Mouse (Mus musculus) embryonic facial prominence, embryonic 15.5 days (tissue): ENCODE data around the gene Cma1. TPM values are rescaled to one million over a fixed set of nuclear protein-coding genes. Genes with fewer than 3 reads are reported as not detected.

Source experiments
- ATAC-seq: fragments of 200-750 bp; cut with Nextera tagmentation; 2 replicates; pipeline ENCODE4 v1.8.0; 2017; ENCODE audit warnings: low read depth, moderate TSS enrichment; ENCODE audit not compliant: insufficient number of reproducible peaks, low FRiP score, low TSS enrichment
- H3K27ac ChIP-seq: fragments of 300-500 bp; sonication (generic); replicated peaks from 2 replicates; pipeline ENCODE4 v1.5.1; 2015; ENCODE audit warnings: mild to moderate bottlenecking, inconsistent platforms
- H3K27me3 ChIP-seq: fragments of 300-500 bp; sonication (generic); 2 replicates; pipeline ENCODE4 v1.6.1; 2015; ENCODE audit warnings: inconsistent platforms
- H3K36me3 ChIP-seq: fragments of 300-500 bp; sonication (generic); 2 replicates; pipeline ENCODE4 v1.6.1; 2015; ENCODE audit warnings: mild to moderate bottlenecking, inconsistent platforms
- H3K4me1 ChIP-seq: fragments of 300-500 bp; sonication (generic); 2 replicates; pipeline ENCODE4 v1.6.1; 2015; ENCODE audit warnings: inconsistent platforms
- H3K4me2 ChIP-seq: fragments of 300-500 bp; sonication (generic); replicated peaks from 2 replicates; pipeline ENCODE4 v1.6.1; 2015; ENCODE audit warnings: mild to moderate bottlenecking, inconsistent platforms
- H3K4me3 ChIP-seq: fragments of 300-500 bp; sonication (generic); replicated peaks from 2 replicates; pipeline ENCODE4 v1.5.1; 2015; ENCODE audit warnings: mild to moderate bottlenecking, inconsistent platforms
- H3K9ac ChIP-seq: fragments of 300-500 bp; sonication (generic); 2 replicates; pipeline ENCODE4 v1.6.1; 2015; ENCODE audit warnings: inconsistent platforms
- H3K9me3 ChIP-seq: fragments of 300-500 bp; sonication (generic); replicated peaks from 2 replicates; pipeline ENCODE4 v1.6.1; 2016; ENCODE audit warnings: inconsistent platforms
- WGBS: fragments of 180-500 bp; shearing (Covaris S2); methylation state at CpG from one replicate; pipeline ENCODE4 v1.1.7; 2015; 5-methylcytosine and 5-hydroxymethylcytosine counted together
- polyA plus RNA-seq: library from polyadenylated mRNA; unstranded; fragments of >200 nt; fragmentation: Nextera tagmentation; extraction: Ambion mirVana; gene quantifications from 2 replicates; pipeline ENCODE4 v1.2.1, GENCODE M21; 2015

Gene Cma1
- polyA plus RNA-seq, 1 experiment from 2014 or later: 320 TPM

GRCm38 (mm10) chr14:55922475-55923232, 21.8 kb downstream of the Cma1 start:
- Histone ChIP-seq H3K4me1 (0 out of 2 replicates have a peak, but pooled peaks cover 9% of the 10 kb centered on the region), H3K9ac (no peak overlapping the region), H3K36me3 (no peaks in the 10 kb centered on the region), H3K4me3 (no peak overlapping the region), H3K9me3 (no peaks in the 10 kb centered on the region), H3K27ac (no peak overlapping the region), H3K4me2 (no peak overlapping the region), H3K27me3 (no peaks in the 10 kb centered on the region)
- ATAC-seq: no peak
- 72% methylated on average over 7 of the region's 7 CpGs for WGBS

DNA sequence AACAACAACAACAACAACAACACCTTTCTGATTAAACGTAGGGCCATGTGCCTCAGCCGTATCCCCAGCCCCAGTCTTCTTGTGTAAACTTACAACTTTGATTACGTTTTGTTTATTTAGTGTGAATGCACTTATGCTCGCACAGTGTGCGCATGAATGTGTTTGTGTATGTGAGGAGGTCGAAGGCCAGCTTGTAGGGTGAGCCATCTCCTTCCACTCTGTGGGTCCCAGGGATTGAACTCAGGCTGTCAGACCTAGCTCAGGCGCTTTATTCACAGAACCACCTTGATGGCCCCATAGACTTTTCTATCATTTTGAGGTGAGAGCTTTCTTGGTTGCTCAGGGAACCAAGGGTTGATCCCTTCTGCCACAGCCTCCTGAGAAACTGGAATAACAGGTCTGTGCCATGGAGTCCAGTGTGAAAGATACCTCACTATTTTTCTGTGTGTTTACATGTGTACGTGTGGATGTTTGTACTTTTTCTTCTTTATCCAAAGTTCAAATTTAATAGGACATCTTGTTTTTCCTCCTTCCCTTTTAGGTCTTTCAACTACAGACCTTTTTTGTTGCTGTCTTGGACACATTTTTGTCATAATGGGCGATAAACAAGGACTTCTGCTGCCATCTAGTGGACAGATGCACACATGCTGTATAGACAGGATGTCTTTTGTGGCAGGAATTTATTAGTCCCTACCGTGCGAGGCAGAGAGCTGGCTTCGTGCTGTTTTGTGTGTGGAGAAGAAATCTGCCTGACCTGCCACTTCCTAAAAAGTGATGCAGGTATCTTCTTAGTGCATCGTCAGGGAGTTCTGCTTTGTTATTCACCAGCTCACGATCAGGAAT, 26.0 kb downstream of the Cma1 start:
- ATAC-seq: peak; percentile 77; the same call in 1 of the 2 replicates
- Histone ChIP-seq H3K9ac (no peak overlapping the region), H3K27me3 (no peaks in the 10 kb centered on the region), H3K4me3 (no peak overlapping the region), H3K4me1 (0 out of 2 replicates have a peak, but pooled peaks cover 9% of the 10 kb centered on the region), H3K4me2 (no peak overlapping the region), H3K27ac (no peak overlapping the region), H3K36me3 (no peaks in the 10 kb centered on the region), H3K9me3 (no peaks in the 10 kb centered on the region)
- 34% methylated on average over 14 of the region's 14 CpGs for WGBS

GRCm38 (mm10) chr14:55913406-55913805, 31.1 kb downstream of the Cma1 start:
- 37% methylated on average over 4 of the region's 4 CpGs for WGBS
- Histone ChIP-seq H3K27me3 (no peaks in the 10 kb centered on the region), H3K4me1 (0 out of 2 replicates have a peak, but pooled peaks cover 2% of the 10 kb centered on the region), H3K4me2 (no peak overlapping the region), H3K27ac (no peak overlapping the region), H3K36me3 (no peaks in the 10 kb centered on the region), H3K4me3 (no peak overlapping the region), H3K9me3 (no peaks in the 10 kb centered on the region), H3K9ac (no peak overlapping the region)
- no peak for ATAC-seq

DNA sequence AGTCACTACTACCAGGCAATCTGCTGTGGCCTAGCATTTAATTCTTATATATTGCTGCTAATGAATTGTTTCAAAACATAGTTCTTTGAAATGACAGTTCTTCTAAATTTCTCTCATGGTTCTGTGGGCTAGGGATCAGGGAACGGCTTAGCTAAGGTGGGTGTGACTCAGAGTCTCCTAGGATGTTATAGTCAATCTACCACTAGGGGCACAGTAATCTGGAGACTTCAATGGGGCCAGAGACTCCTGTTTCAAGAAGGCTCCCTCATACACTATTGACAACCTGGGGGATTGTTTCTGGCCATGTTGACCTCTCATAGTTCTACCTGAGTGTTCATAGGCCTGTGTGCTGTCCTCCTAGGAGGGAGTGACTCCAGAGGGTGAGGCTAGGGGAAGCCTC, 39.0 kb downstream of the Cma1 start:
- Histone ChIP-seq H3K36me3 (no peaks in the 10 kb centered on the region), H3K27ac (no peak overlapping the region), H3K27me3 (no peaks in the 10 kb centered on the region), H3K9me3 (no peaks in the 10 kb centered on the region), H3K4me1 (peaks cover 8% of the 10 kb centered on the region), H3K4me2 (no peak overlapping the region), H3K4me3 (no peak overlapping the region), H3K9ac (no peak overlapping the region)
- ATAC-seq: no peak
- WGBS: 20% methylated on average over 1 of the region's 1 CpGs

DNA sequence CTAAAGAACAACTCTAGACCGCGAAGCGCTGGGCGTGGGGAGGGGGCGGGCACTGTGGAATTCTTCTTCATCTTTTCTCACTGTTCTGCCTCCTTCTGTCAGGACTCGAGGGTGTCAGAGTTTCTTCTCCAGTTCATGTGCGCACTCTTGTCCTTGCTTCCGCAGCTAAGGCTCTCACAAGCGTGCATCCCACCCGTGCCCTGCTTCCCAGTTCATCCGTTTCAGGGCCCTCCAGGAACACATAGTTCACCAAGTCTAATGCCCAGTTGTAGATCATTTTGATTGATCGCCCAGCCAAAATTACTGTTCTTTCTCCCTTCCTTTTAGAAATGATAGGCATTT, 44.1 kb downstream of the Cma1 start:
- Histone ChIP-seq H3K36me3 (peaks cover 31% of the 10 kb centered on the region), H3K9ac (peak overlapping the region; percentile 66), H3K4me2 (peak overlapping the region; percentile 88), H3K9me3 (no peaks in the 10 kb centered on the region), H3K4me1 (peaks cover 19% of the 10 kb centered on the region), H3K4me3 (peak overlapping the region; percentile 57), H3K27me3 (no peaks in the 10 kb centered on the region), H3K27ac (peak overlapping the region; percentile 89)
- ATAC-seq: no peak
- WGBS: 8% methylated on average over 12 of the region's 12 CpGs

DNA sequence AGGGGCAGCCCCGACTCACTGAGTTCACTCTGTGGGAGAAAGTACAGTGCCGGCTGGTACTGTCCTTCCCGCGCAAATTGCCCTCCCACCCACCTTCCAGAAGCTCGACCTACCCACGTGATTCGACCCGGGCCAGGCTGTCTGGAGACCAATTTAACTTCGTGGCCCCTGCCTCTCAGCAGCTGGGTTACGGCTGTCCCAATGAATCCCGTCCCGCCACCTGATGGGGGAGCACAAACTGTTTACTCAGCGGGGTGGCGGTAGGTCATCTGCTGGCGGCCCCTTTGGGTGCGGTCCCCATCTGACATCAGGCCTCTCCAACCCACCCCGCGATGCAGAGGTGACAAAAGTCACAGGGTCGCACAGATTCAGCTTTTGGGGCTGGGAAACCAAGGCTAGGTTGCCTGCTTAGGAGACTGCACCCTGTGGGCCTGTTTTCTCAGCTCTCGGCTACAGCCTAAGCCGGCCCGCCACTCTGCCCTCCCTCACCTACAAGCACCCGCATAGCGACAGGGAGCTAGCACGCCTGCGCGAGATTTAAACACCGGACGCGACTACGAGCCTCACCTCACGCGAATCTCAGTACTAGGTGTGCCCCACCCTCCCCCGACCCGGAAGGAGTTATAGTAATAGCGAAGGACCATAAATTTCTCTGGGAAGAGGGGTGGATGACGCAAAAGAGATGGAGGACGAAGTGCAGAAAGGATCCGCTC, 44.6 kb downstream of the Cma1 start, which contains the start of gene Sdr39u1:
Gene Sdr39u1 (minus strand): TSS at position 593 of the 713 bp plus-strand sequence.
- Histone ChIP-seq H3K36me3 (peaks cover 36% of the 10 kb centered on the region), H3K27me3 (no peaks in the 10 kb centered on the region), H3K4me1 (peaks cover 19% of the 10 kb centered on the region), H3K27ac (peak within 1 kb of the TSS; percentile 89), H3K9ac (peak within 1 kb of the TSS; percentile 66), H3K4me3 (peak within 1 kb of the TSS; percentile 57), H3K4me2 (peak within 1 kb of the TSS; percentile 88), H3K9me3 (no peaks in the 10 kb centered on the region)
- peak; percentile 87 for ATAC-seq
- WGBS: 2% methylated on average over 39 of the region's 39 CpGs

DNA sequence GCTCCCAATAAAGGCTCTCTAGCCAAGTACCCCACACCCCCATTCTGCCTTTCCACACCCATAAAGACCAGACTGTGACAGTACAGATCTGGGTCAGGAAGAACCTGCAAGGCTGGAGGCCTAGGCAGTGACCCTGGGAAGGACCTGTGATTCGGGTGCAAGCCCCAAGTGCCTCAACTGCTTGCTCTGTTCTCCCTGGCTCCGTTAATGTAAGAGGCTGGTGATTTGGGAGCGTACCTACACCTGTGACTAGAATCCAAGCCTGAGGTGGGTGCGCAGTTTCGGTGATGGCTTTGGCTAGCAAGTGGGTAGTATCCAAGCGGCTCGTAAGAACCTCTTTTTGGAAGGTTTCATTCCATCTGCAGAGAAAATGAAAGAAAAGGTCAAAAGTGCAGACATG, 45.5 kb downstream of the Cma1 start:
- no peak for ATAC-seq
- no peaks in the 10 kb centered on the region for H3K27me3 ChIP-seq
- H3K4me2 ChIP-seq: peak overlapping the region; percentile 88
- H3K27ac ChIP-seq: peak overlapping the region; percentile 89; the same call in 1 of the 2 replicates
- H3K36me3 ChIP-seq: peaks cover 45% of the 10 kb centered on the region
- whole genome bisulfite sequencing: 87% methylated on average over 7 of the region's 7 CpGs
- no peaks in the 10 kb centered on the region for H3K9me3 ChIP-seq
- no peak overlapping the region for H3K4me3 ChIP-seq
- H3K9ac ChIP-seq: 0 out of 2 replicates have a peak overlapping the region, but pooled peaks have one; percentile 66
- peaks cover 19% of the 10 kb centered on the region for H3K4me1 ChIP-seq

DNA sequence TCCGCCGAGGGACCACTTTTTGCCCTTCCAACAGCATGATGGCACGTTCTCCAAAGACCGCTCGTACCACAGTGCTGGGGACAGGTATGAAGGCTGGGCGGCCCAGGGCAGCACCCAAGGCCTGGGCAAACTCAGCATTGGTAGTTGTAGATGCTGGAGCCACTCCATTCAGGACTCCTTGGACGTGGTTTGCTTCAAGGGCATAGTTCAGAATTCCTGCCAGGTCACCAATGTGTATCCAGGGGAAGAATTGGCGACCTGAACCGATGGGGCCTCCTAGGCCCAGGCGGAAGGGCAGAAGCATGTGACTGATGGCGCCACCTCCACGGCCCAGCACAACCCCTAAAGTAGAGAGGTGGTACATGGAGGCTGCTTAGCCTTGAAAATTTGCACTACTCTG, 46.8 kb downstream of the Cma1 start:
- H3K4me1 ChIP-seq: peaks cover 19% of the 10 kb centered on the region
- no peak overlapping the region for H3K9ac ChIP-seq
- WGBS: 95% methylated on average over 12 of the region's 12 CpGs
- ATAC-seq: no peak
- H3K9me3 ChIP-seq: no peaks in the 10 kb centered on the region
- no peak overlapping the region for H3K4me2 ChIP-seq
- H3K36me3 ChIP-seq: peaks cover 54% of the 10 kb centered on the region
- no peak overlapping the region for H3K27ac ChIP-seq
- H3K4me3 ChIP-seq: no peak overlapping the region
- no peaks in the 10 kb centered on the region for H3K27me3 ChIP-seq

Other genes starting within 250 kb of the Cma1 start
- 27.3 and 28.0 TPM in 2 replicates for gene Tgm1, start 230.7 kb downstream of the Cma1 start, polyA plus RNA-seq
- gene Rabggta, start 222.4 kb downstream of the Cma1 start, polyA plus RNA-seq: 30.3 and 33.8 TPM in 2 replicates
- gene Dhrs1, start 199.0 kb downstream of the Cma1 start, polyA plus RNA-seq: 87.3 and 90.0 TPM in 2 replicates
- 37.3 and 39.0 TPM in 2 replicates for gene Nop9, start 199.0 kb downstream of the Cma1 start, polyA plus RNA-seq
- gene Cideb, start 186.2 kb downstream of the Cma1 start, polyA plus RNA-seq: 0.47 and 0.60 TPM in 2 replicates
- gene Ltb4r2, start 183.2 kb downstream of the Cma1 start, polyA plus RNA-seq: 0.95 and 1.4 TPM in 2 replicates
- 1.8 and 2.1 TPM in 2 replicates for gene Ltb4r1, start 178.7 kb downstream of the Cma1 start, polyA plus RNA-seq
- gene Adcy4, start 160.6 kb downstream of the Cma1 start, polyA plus RNA-seq: 17.4 and 22.2 TPM in 2 replicates
- 34.5 and 41.3 TPM in 2 replicates for gene Ripk3, start 155.8 kb downstream of the Cma1 start, polyA plus RNA-seq
- gene Nfatc4, start 121.5 kb downstream of the Cma1 start, polyA plus RNA-seq: 106 and 115 TPM in 2 replicates
- gene Nynrin, start 90.7 kb downstream of the Cma1 start, polyA plus RNA-seq: 20.8 and 25.0 TPM in 2 replicates
- gene Cbln3, start 60.3 kb downstream of the Cma1 start, polyA plus RNA-seq: 0.33 and 0.35 TPM in 2 replicates
- gene Khnyn, start 59.7 kb downstream of the Cma1 start, polyA plus RNA-seq: 18.8 and 19.9 TPM in 2 replicates
- gene Sdr39u1, start 44.4 kb downstream of the Cma1 start, polyA plus RNA-seq: 73.9 and 79.1 TPM in 2 replicates
- gene Cma2, start 6.3 kb upstream of the Cma1 start, polyA plus RNA-seq: 0.67 and 0.88 TPM in 2 replicates
- gene Mcpt1, start 73.3 kb upstream of the Cma1 start, polyA plus RNA-seq: 0.38 and 0.65 TPM in 2 replicates
- not detected in 2 replicates for gene Mcpt9, start 85.8 kb upstream of the Cma1 start, polyA plus RNA-seq
- 3.2 and 3.6 TPM in 2 replicates for gene Mcpt2, start 97.4 kb upstream of the Cma1 start, polyA plus RNA-seq
- 25.7 and 32.1 TPM in 2 replicates for gene Mcpt4, start 117.6 kb upstream of the Cma1 start, polyA plus RNA-seq
- gene Mcpt8, start 140.6 kb upstream of the Cma1 start, polyA plus RNA-seq: 1.5 and 2.2 TPM in 2 replicates
- 0.28 and 0.67 TPM in 2 replicates for gene Ctsg, start 157.9 kb upstream of the Cma1 start, polyA plus RNA-seq
- gene Gzme, start 175.9 kb upstream of the Cma1 start, polyA plus RNA-seq: not detected in 2 replicates
- gene Gzmd, start 187.9 kb upstream of the Cma1 start, polyA plus RNA-seq: not detected in 2 replicates
- not detected in 2 replicates for gene Gzmg, start 214.9 kb upstream of the Cma1 start, polyA plus RNA-seq
- not detected in 2 replicates for gene Gzmn, start 229.9 kb upstream of the Cma1 start, polyA plus RNA-seq